ENCODE assay signal across 24 mouse cellular contexts in genomic region chr4:62856406-62856805, GRCm38 (mm10).
"Had no signal": no experiment of that assay in that cellular context is flagged by ENCODE, and none has a peak within 500 bp of the region (broad histone marks: within the 10 kb centered on the region; RNA-seq: fewer than 3 reads in every experiment).

No protein-coding gene starts in this region.

- H3K27ac ChIP-seq: kidney, embryonic 15.5 days; limb, embryonic 12.5 days; limb, embryonic 15.5 days; liver, embryonic 14.5 days; midbrain, embryonic 10.5 days; midbrain, embryonic 13.5 days; neural tube, embryonic 12.5 days; neural tube, embryonic 15.5 days; stomach, postnatal 0 days had no signal

- H3K4me1 ChIP-seq: kidney, embryonic 15.5 days; limb, embryonic 12.5 days; limb, embryonic 15.5 days; megakaryocyte, embryonic 14.5 days; midbrain, embryonic 10.5 days; midbrain, embryonic 13.5 days; neural tube, embryonic 12.5 days; neural tube, embryonic 15.5 days had no signal

- DNase-seq: kidney, postnatal 10 days; kidney, postnatal 36 days; left cerebral cortex, postnatal 4 days; liver, postnatal 0 days; lung, embryonic 14.5 days; lung, postnatal 36 days; right cerebral cortex, adult 18-20 months; right cerebral cortex, postnatal 14 days; right cerebral cortex, postnatal 4 days; thymus, adult 2 months; thymus, postnatal 14 days; thymus, postnatal 4 days had no signal

- ATAC-seq: liver, postnatal 0 days; lung, postnatal 0 days; midbrain, embryonic 13.5 days had no signal

- H3K9me3 ChIP-seq: kidney, embryonic 15.5 days; limb, embryonic 12.5 days; limb, embryonic 15.5 days; midbrain, embryonic 10.5 days; midbrain, embryonic 13.5 days; neural tube, embryonic 12.5 days; neural tube, embryonic 15.5 days had no signal

- H3K9ac ChIP-seq: kidney, embryonic 15.5 days; limb, embryonic 12.5 days; limb, embryonic 15.5 days; liver, embryonic 14.5 days; liver, postnatal 0 days; lung, embryonic 14.5 days; midbrain, embryonic 13.5 days; neural tube, embryonic 12.5 days; neural tube, embryonic 15.5 days had no signal

- H3K27me3 ChIP-seq: kidney, embryonic 15.5 days; limb, embryonic 12.5 days; limb, embryonic 15.5 days; midbrain, embryonic 13.5 days; neural tube, embryonic 12.5 days; neural tube, embryonic 15.5 days had no signal

- H3K36me3 ChIP-seq: kidney, embryonic 15.5 days; limb, embryonic 12.5 days; limb, embryonic 15.5 days; midbrain, embryonic 10.5 days; midbrain, embryonic 13.5 days; neural tube, embryonic 12.5 days; neural tube, embryonic 15.5 days had no signal

- H3K4me2 ChIP-seq: kidney, embryonic 15.5 days; limb, embryonic 12.5 days; limb, embryonic 15.5 days; liver, embryonic 11.5 days; lung, embryonic 14.5 days; midbrain, embryonic 13.5 days; neural tube, embryonic 12.5 days; neural tube, embryonic 15.5 days had no signal

- H3K4me3 ChIP-seq: kidney, embryonic 15.5 days; limb, embryonic 12.5 days; limb, embryonic 15.5 days; megakaryocyte, embryonic 14.5 days; midbrain, embryonic 10.5 days; midbrain, embryonic 13.5 days; neural tube, embryonic 12.5 days; neural tube, embryonic 15.5 days had no signal
